Mouse (Mus musculus) neural tube, embryonic 13.5 days (tissue): ENCODE results near the gene Xiap. TPM values are rescaled to one million over a fixed set of nuclear protein-coding genes. Genes with fewer than 3 reads are reported as not detected.

Experiments
- ATAC-seq: fragments of 200-750 bp; cut with Nextera tagmentation; 2 replicates; pipeline ENCODE4 v1.8.0; 2017; ENCODE audit warnings: low read depth, mild to moderate bottlenecking, moderate TSS enrichment, moderate library complexity
- H3K27ac ChIP-seq: fragments of 300-500 bp; sonication (generic); replicated peaks from 2 replicates; pipeline ENCODE4 v1.5.1; 2015; ENCODE audit warnings: moderate library complexity, mild to moderate bottlenecking, inconsistent platforms
- H3K27me3 ChIP-seq: fragments of 300-500 bp; sonication (generic); 2 replicates; pipeline ENCODE4 v1.6.1; 2015; ENCODE audit warnings: mild to moderate bottlenecking, inconsistent platforms
- H3K36me3 ChIP-seq: fragments of 300-500 bp; sonication (generic); 2 replicates; pipeline ENCODE4 v1.6.1; 2015; ENCODE audit warnings: mild to moderate bottlenecking, inconsistent platforms
- H3K4me1 ChIP-seq: fragments of 300-500 bp; sonication (generic); replicated peaks from 2 replicates; pipeline ENCODE4 v1.6.1; 2015; ENCODE audit warnings: inconsistent platforms
- H3K4me2 ChIP-seq: fragments of 300-500 bp; sonication (generic); 2 replicates; pipeline ENCODE4 v1.6.1; 2015; ENCODE audit warnings: inconsistent platforms, mild to moderate bottlenecking, moderate library complexity
- H3K4me3 ChIP-seq: fragments of 300-500 bp; sonication (generic); 2 replicates; pipeline ENCODE4 v1.5.1; 2015; ENCODE audit warnings: mild to moderate bottlenecking, inconsistent platforms
- H3K9ac ChIP-seq: fragments of 300-500 bp; sonication (generic); 2 replicates; pipeline ENCODE4 v1.6.1; 2015; ENCODE audit warnings: moderate library complexity, mild to moderate bottlenecking, inconsistent platforms
- H3K9me3 ChIP-seq: fragments of 300-500 bp; sonication (generic); 2 replicates; pipeline ENCODE4 v1.6.1; 2016; ENCODE audit warnings: inconsistent platforms
- WGBS: fragments of 180-500 bp; shearing (Covaris S2); methylation state at CpG from one replicate; pipeline ENCODE4 v1.1.7; 2015; 5-methylcytosine and 5-hydroxymethylcytosine counted together
- polyA plus RNA-seq: library from polyadenylated mRNA; unstranded; fragments of >200 nt; fragmentation: Nextera tagmentation; extraction: Ambion mirVana; gene quantifications from 2 replicates; pipeline ENCODE4 v1.2.1, GENCODE M21; 2015

Xiap gene
- polyA plus RNA-seq, 1 experiment from 2014 or later: 10.7 TPM

GRCm38 (mm10) chrX:42050652-42051643, 8.5 kb upstream of the Xiap start:
- no peak overlapping the region for H3K4me2 ChIP-seq
- H3K36me3 ChIP-seq: no peaks in the 10 kb centered on the region
- H3K27me3 ChIP-seq: no peaks in the 10 kb centered on the region
- 83% methylated on average over 5 of the region's 5 CpGs for WGBS
- no peak overlapping the region for H3K9ac ChIP-seq
- ATAC-seq: no peak
- no peaks in the 10 kb centered on the region for H3K4me1 ChIP-seq
- H3K27ac ChIP-seq: no peak overlapping the region
- H3K9me3 ChIP-seq: no peaks in the 10 kb centered on the region
- no peak overlapping the region for H3K4me3 ChIP-seq

GRCm38 (mm10) chrX:42057012-42057411, 2.5 kb upstream of the Xiap start:
- Histone ChIP-seq H3K27me3 (no peaks in the 10 kb centered on the region), H3K4me1 (no peaks in the 10 kb centered on the region), H3K4me2 (no peak overlapping the region), H3K9me3 (no peaks in the 10 kb centered on the region), H3K4me3 (no peak overlapping the region), H3K9ac (no peak overlapping the region), H3K27ac (no peak overlapping the region), H3K36me3 (no peaks in the 10 kb centered on the region)
- no peak for ATAC-seq
- WGBS: 83% methylated on average over 5 of the region's 5 CpGs

DNA sequence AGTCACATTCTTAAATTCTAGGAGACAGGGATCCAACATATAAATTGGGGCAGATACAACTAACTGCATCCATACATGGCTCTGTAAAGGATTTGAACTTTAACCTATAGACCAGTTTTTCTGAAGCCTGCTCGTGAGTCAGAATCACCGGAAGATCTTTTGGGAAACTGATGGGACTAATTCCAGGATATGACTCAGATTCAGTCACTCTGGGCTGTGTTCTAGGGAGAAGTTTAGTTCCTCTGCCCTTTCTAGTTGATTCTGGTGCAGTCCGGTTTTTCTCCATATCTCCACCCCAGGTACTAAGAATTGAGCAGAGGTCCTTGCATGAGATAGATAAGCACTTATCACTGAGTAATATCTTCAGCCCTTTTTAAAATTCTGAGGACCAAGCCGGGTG, 1.6 kb upstream of the Xiap start:
- Histone ChIP-seq H3K9me3 (no peaks in the 10 kb centered on the region), H3K27me3 (no peaks in the 10 kb centered on the region), H3K27ac (no peak overlapping the region), H3K4me3 (no peak overlapping the region), H3K4me2 (no peak overlapping the region), H3K9ac (no peak overlapping the region), H3K36me3 (no peaks in the 10 kb centered on the region), H3K4me1 (no peaks in the 10 kb centered on the region)
- 84% methylated on average over 4 of the region's 4 CpGs for WGBS
- no peak for ATAC-seq

DNA sequence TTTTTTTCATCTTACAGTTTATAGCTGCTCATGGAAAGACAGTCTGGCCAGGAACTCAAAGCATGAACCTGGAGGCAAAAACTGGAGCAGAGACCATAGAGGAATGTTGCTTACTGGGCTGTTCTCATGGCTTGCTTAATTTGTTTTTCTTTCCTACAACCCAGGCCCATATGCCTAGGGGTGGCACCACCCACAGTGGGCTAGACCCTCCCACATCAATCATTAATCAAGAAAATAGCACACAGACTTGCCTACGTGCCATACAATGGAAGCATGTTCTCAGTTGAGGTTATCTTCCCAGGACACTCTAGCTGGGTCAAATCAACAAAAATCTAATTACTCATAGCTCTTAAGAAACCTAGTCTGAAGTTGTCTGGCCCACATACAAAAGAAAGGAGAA, 4.1 kb downstream of the Xiap start:
- H3K27ac ChIP-seq: no peak overlapping the region
- no peaks in the 10 kb centered on the region for H3K4me1 ChIP-seq
- no peak overlapping the region for H3K4me2 ChIP-seq
- H3K27me3 ChIP-seq: no peaks in the 10 kb centered on the region
- no peaks in the 10 kb centered on the region for H3K36me3 ChIP-seq
- H3K4me3 ChIP-seq: no peak overlapping the region
- ATAC-seq: no peak
- 74% methylated on average over 1 of the region's 1 CpGs for WGBS
- H3K9me3 ChIP-seq: no peaks in the 10 kb centered on the region
- no peak overlapping the region for H3K9ac ChIP-seq

DNA sequence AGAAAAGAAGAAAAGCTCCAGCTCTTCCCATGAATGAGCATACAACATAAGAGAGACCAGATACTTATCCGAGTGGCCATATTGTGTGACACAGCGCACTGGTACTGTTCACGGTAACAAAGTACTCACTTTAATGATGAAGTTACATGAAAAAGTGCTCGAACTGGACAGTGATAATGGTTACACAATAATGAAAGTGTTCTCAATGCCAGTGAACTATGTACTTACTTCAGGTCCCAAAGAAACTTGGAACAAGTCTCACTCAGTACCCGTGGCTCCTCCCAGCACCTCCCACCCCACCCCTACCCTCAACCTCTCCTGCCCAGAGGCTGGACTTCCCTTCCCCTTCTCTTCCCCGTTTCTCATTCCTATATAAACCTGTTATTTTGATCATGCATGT, 5.6 kb downstream of the Xiap start:
- H3K36me3 ChIP-seq: no peaks in the 10 kb centered on the region
- H3K27me3 ChIP-seq: no peaks in the 10 kb centered on the region
- no peak overlapping the region for H3K27ac ChIP-seq
- no peaks in the 10 kb centered on the region for H3K4me1 ChIP-seq
- ATAC-seq: no peak
- no peak overlapping the region for H3K4me2 ChIP-seq
- no peak overlapping the region for H3K9ac ChIP-seq
- H3K9me3 ChIP-seq: no peaks in the 10 kb centered on the region
- no peak overlapping the region for H3K4me3 ChIP-seq
- 82% methylated on average over 6 of the region's 6 CpGs for WGBS

DNA sequence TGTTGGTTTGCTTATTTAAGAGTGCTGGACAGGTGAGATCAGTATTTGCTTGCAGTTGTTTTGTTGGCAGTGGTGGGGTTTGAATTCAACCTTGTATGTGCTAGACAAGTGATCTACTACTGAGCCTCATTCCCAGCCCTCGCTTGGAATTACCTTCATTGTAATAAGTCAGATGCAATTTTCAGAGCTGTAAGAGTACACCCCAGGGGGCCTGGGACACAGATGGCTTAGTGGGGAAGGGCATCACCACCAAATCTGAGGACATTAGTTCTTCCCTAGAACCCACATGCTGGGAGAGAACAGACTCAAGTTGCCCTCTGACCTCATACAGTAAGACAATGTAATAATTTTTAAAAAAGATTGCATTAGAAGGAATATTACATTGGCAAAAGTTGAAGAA, 7.3 kb downstream of the Xiap start:
- ATAC-seq: no peak
- Histone ChIP-seq H3K27me3 (no peaks in the 10 kb centered on the region), H3K9me3 (no peaks in the 10 kb centered on the region), H3K4me2 (no peak overlapping the region), H3K4me3 (no peak overlapping the region), H3K9ac (no peak overlapping the region), H3K36me3 (no peaks in the 10 kb centered on the region), H3K4me1 (peaks cover 11% of the 10 kb centered on the region), H3K27ac (no peak overlapping the region)
- WGBS: 41% methylated on average over 1 of the region's 1 CpGs

DNA sequence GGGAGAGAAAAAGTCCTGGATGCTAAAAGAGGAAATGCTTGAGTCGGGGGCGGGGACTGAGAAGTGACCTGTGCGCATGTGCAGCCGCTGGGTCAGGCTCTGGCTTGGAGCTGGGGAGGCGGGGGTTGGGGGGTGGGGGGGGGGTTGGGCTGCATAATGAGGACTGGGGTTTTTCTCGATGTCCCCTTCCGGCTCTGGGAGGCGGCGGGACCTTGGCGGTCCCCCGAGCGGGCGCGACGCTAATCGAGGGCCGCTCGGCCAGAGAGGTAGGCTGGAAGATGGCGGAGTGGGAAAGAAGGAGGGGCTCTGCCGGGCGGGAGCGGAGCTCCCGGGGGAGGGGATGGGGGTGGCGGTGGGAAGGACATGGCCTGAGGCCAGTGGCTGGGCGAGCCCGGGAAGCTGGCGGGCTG, 8.3 kb downstream of the Xiap start:
- 34% methylated on average over 23 of the region's 27 CpGs for WGBS
- no peaks in the 10 kb centered on the region for H3K9me3 ChIP-seq
- no peaks in the 10 kb centered on the region for H3K36me3 ChIP-seq
- H3K4me2 ChIP-seq: peak overlapping the region; percentile 55
- H3K9ac ChIP-seq: peak overlapping the region; percentile 75
- H3K4me1 ChIP-seq: peaks cover 11% of the 10 kb centered on the region
- ATAC-seq: peak; percentile 86
- H3K27ac ChIP-seq: peak overlapping the region; percentile 91
- H3K27me3 ChIP-seq: no peaks in the 10 kb centered on the region
- H3K4me3 ChIP-seq: peak overlapping the region; percentile 45

DNA sequence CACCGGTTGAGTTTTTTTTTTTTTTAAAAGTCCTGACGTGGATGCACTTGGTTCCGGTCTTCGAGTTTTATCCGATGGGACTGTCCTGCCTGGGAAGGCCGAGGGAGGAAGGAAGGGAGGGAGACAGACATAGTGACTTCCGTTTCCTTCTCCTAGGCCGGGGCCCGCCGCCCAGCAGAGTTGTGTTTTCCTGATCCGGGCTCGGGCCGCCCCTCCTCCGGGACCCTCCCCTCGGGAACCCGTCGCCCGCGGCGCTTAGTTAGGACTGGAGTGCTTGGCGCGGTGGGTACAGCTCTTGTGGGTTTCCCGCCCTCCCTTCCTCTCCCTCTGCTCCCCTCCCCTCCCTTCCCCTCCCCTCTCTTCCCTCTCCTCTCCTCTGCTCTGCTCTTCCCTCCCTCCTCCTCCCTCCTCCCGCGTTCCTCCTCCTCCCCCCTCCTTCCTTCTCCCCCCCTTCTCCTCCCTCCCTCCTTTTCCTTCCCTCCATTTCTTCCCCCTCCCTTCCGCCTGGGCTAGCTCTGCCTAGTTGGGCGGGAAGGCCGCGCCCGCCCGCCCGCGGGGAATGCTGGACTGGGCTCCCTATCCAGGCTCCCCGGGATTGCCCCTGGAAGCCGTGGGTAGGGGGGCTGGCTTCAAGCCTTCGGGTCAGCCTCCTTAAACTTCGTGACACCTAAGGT, 8.9 kb downstream of the Xiap start:
- Histone ChIP-seq H3K9ac (peak overlapping the region; percentile 75), H3K4me3 (peak overlapping the region; percentile 45), H3K4me1 (peaks cover 11% of the 10 kb centered on the region), H3K27ac (peak overlapping the region; percentile 91), H3K9me3 (no peaks in the 10 kb centered on the region), H3K36me3 (no peaks in the 10 kb centered on the region), H3K4me2 (peak overlapping the region; percentile 55), H3K27me3 (no peaks in the 10 kb centered on the region)
- ATAC-seq: peak; percentile 89
- 12% methylated on average over 32 of the region's 37 CpGs for WGBS

- Histone ChIP-seq H3K9me3 (no peaks in the 10 kb centered on the region), H3K4me2 (peak overlapping the region; percentile 55), H3K27me3 (no peaks in the 10 kb centered on the region), H3K4me3 (peak overlapping the region; percentile 45), H3K27ac (peak overlapping the region; percentile 91), H3K36me3 (no peaks in the 10 kb centered on the region), H3K9ac (peak overlapping the region; percentile 75), H3K4me1 (peaks cover 11% of the 10 kb centered on the region)
- no peak; the same call in 1 of the 2 replicates for ATAC-seq
- 14% methylated on average over 3 of the region's 3 CpGs for WGBS
Observed at GRCm38 (mm10) chrX:42068875-42069257, 9.4 kb downstream of the Xiap start.

DNA sequence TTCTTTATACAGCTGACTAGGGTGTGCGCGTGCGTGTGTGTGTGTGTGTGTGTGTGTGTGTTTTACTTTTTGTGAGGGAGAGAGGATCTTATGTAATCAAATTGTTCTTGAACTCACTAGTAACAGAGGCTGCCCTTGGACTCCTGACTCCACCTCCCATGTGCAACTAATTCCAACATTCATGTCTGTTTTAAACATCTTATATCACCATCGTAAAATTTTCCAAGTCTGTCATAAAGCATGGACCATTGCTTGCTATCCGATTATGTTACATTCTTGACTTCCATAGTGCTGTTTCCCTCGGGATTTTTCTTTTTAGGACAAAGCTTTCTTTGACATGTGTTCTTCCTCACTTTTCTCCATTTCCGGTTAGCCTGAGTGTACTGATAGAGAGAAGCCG, 28.3 kb downstream of the Xiap start:
- Histone ChIP-seq H3K36me3 (no peaks in the 10 kb centered on the region), H3K9ac (no peak overlapping the region), H3K9me3 (no peaks in the 10 kb centered on the region), H3K27me3 (no peaks in the 10 kb centered on the region), H3K4me2 (no peak overlapping the region), H3K4me1 (no peaks in the 10 kb centered on the region), H3K4me3 (no peak overlapping the region), H3K27ac (no peak overlapping the region)
- 76% methylated on average over 8 of the region's 8 CpGs for WGBS
- no peak for ATAC-seq

- Histone ChIP-seq H3K27ac (no peak overlapping the region), H3K9me3 (no peaks in the 10 kb centered on the region), H3K4me2 (no peak overlapping the region), H3K36me3 (no peaks in the 10 kb centered on the region), H3K9ac (no peak overlapping the region), H3K27me3 (no peaks in the 10 kb centered on the region), H3K4me3 (no peak overlapping the region), H3K4me1 (no peaks in the 10 kb centered on the region)
- WGBS: 87% methylated on average over 5 of the region's 5 CpGs
- ATAC-seq: no peak
Observed at GRCm38 (mm10) chrX:42088136-42088535, 28.7 kb downstream of the Xiap start.

- Histone ChIP-seq H3K4me1 (no peaks in the 10 kb centered on the region), H3K36me3 (peaks cover 17% of the 10 kb centered on the region), H3K9me3 (no peaks in the 10 kb centered on the region), H3K27ac (no peak overlapping the region), H3K4me3 (no peak overlapping the region), H3K4me2 (no peak overlapping the region), H3K27me3 (no peaks in the 10 kb centered on the region), H3K9ac (no peak overlapping the region)
- 94% methylated on average over 6 of the region's 6 CpGs for WGBS
- ATAC-seq: no peak
Observed at GRCm38 (mm10) chrX:42107137-42107536, 47.7 kb downstream of the Xiap start.
